Mouse (Mus musculus): Measurements from ENCODE around the gene Wfdc1.

DNA sequence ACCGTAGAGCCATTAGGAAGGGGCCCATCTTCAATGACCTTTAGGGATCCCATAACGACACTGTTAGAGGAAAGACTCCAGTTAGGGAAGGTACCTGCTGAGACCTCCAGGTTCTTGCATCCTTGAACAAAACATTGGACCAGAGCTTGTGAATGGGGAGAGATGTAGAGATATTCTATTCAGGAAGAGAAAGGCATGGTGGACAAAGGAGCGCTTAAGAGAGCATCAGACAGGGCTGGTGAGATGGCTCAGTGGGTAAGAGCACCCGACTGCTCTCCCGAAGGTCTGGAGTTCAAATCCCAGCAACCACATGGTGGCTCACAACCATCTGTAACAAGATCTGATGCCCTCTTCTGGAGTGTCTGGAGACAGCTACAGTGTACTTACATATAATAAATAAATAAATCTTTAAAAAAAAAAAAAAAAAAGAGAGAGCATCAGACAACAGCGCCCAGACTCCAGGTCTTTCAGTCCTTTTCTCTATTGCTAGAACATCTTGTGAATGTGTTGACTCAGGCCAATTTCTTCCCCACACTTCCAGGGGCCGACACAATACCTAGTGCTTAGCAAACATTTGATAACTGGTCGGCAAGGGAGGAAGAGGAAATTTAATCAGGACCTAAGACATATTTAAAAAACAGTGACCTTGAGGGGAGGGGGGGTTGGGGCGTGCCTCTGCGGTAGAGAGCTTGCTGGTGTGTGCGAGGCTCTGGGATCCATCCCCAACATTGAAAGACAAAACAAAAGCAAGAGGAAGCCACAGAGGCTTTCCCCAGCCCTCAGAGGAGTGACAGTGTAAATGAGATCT lies 71.1 kb downstream of the Wfdc1 start:
- TF ChIP-seq CTCF (IDR thresholded peaks at IDR 0.05; ENCODE audit: borderline replicate concordance, control insufficient read depth, extremely low read depth, insufficient read depth, low read length, poor library complexity) (no peak), POLR2A (IDR thresholded peaks at IDR 0.05; ENCODE audit: control insufficient read depth, extremely low read depth, insufficient read depth, low read length, poor library complexity) (no peak)

Measured in thymus, adult 2 months (tissue).